Mouse (Mus musculus) lung, adult 2 months (tissue): ENCODE data around the gene Pold2.

Experiments
- CTCF ChIP-seq: fragments of 200-500 bp; IDR thresholded peaks from 2 replicates; pipeline ENCODE4 v1.5.1; 2011; ENCODE audit warnings: mild to moderate bottlenecking, low read length, control low read depth; ENCODE audit not compliant: insufficient read depth
- POLR2A ChIP-seq: fragments of 200-500 bp; IDR thresholded peaks from 2 replicates; pipeline ENCODE4 v1.6.1; 2011; ENCODE audit warnings: low read depth, mild to moderate bottlenecking, control low read depth, low read length, borderline replicate concordance; ENCODE audit errors: extremely low read depth

GRCm38 (mm10) chr11:5887250-5887649 is 9.2 kb upstream of the Pold2 start:
- TF ChIP-seq CTCF = no peak
- no peak for TF ChIP-seq POLR2A
